Mouse (Mus musculus) spleen, adult 2 months (tissue): ENCODE measurements around the gene Klk1.

Source experiments
- CTCF ChIP-seq: fragments of 200-500 bp; IDR thresholded peaks from 2 replicates; pipeline ENCODE4 v1.5.1; 2011; ENCODE audit warnings: mild to moderate bottlenecking, inconsistent platforms; ENCODE audit not compliant: insufficient read depth, insufficient read length, insufficient replicate concordance; ENCODE audit errors: extremely low read depth
- POLR2A ChIP-seq: fragments of 200-500 bp; IDR thresholded peaks from 2 replicates; pipeline ENCODE4 v1.6.1; 2011; ENCODE audit warnings: low read depth, low read length, inconsistent platforms

DNA sequence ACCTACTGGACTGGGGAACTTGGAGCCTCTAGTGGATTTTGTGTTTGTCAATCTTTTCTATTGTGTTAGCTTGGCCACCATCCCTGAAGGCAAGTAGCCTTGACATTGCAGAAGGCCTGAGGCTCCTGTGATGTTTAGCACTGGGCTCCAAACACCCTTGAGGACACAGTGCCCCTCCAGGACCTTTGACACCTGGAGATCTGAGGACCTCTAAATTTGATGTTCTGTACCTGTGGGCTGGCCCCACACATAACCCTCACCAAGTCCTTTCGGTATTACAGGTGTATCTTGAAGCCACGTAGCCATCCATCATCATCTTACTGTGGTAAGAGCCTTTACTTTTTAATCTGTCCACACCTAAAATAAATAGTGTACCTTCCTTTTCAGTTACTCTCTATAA is 22.8 kb downstream of the Klk1 start:
- no peak for TF ChIP-seq CTCF
- TF ChIP-seq POLR2A, result no peak
